Mouse (Mus musculus): Measurements from ENCODE around the gene Otos. TPM values are rescaled to one million over a fixed set of nuclear protein-coding genes. Genes with fewer than 3 reads are reported as not detected.

The Otos gene
- polyA plus RNA-seq, 1 experiment from 2014 or later: not detected

GRCm38 (mm10) chr1:92632948-92633347 lies 15.7 kb downstream of the Otos start:
- Histone ChIP-seq H3K27me3 (replicated peaks; ENCODE audit: control insufficient read depth, insufficient read depth, low read length) (no peaks in the 10 kb centered on the region), H3K4me1 (ENCODE audit: control insufficient read depth, insufficient read depth, low read length) (no peaks in the 10 kb centered on the region), H3K9ac (ENCODE audit: low read length) (no peak overlapping the region), H3K36me3 (ENCODE audit: control insufficient read depth, insufficient read depth, low read length) (peaks cover 28% of the 10 kb centered on the region), H3K9me3 (replicated peaks; ENCODE audit: control insufficient read depth, low read length) (no peaks in the 10 kb centered on the region), H3K4me2 (ENCODE audit: low read length) (no peak overlapping the region), H3K27ac (ENCODE audit: low read depth, low read length) (no peak overlapping the region), H3K4me3 (ENCODE audit: low read depth, low read length) (no peak overlapping the region)
- ATAC-seq (no peak), DNase-seq (ENCODE audit: low spot score) (no peak)
- 69% methylated on average over 6 of the region's 6 CpGs for WGBS

- H3K36me3 ChIP-seq (ENCODE audit: control insufficient read depth, insufficient read depth, low read length): peaks cover 20% of the 10 kb centered on the region
- no peaks in the 10 kb centered on the region for H3K4me1 ChIP-seq (ENCODE audit: control insufficient read depth, insufficient read depth, low read length)
- DNase-seq (ENCODE audit: low spot score) (no peak), ATAC-seq (no peak)
- no peaks in the 10 kb centered on the region for H3K9me3 ChIP-seq (replicated peaks; ENCODE audit: control insufficient read depth, low read length)
- no peak overlapping the region for H3K9ac ChIP-seq (ENCODE audit: low read length)
- H3K4me2 ChIP-seq (ENCODE audit: low read length): no peak overlapping the region
- H3K27ac ChIP-seq (ENCODE audit: low read depth, low read length): no peak overlapping the region
- 60% methylated on average over 5 of the region's 5 CpGs for WGBS
- no peak overlapping the region for H3K4me3 ChIP-seq (ENCODE audit: low read depth, low read length)
- no peaks in the 10 kb centered on the region for H3K27me3 ChIP-seq (replicated peaks; ENCODE audit: control insufficient read depth, insufficient read depth, low read length)
Observed at GRCm38 (mm10) chr1:92632196-92632595, 16.4 kb downstream of the Otos start.

- Histone ChIP-seq H3K9me3 (replicated peaks; ENCODE audit: control insufficient read depth, low read length) (no peaks in the 10 kb centered on the region), H3K9ac (ENCODE audit: low read length) (no peak overlapping the region), H3K27ac (ENCODE audit: low read depth, low read length) (no peak overlapping the region), H3K4me2 (ENCODE audit: low read length) (no peak overlapping the region), H3K27me3 (replicated peaks; ENCODE audit: control insufficient read depth, insufficient read depth, low read length) (no peaks in the 10 kb centered on the region), H3K4me1 (ENCODE audit: control insufficient read depth, insufficient read depth, low read length) (no peaks in the 10 kb centered on the region), H3K36me3 (ENCODE audit: control insufficient read depth, insufficient read depth, low read length) (no peaks in the 10 kb centered on the region), H3K4me3 (ENCODE audit: low read depth, low read length) (no peak overlapping the region)
- peak; percentile 16 for DNase-seq (ENCODE audit: low spot score)
- 76% methylated on average over 4 of the region's 4 CpGs for WGBS
- ATAC-seq: no peak
Observed at GRCm38 (mm10) chr1:92628227-92628626, 20.4 kb downstream of the Otos start.

- H3K9me3 ChIP-seq (replicated peaks; ENCODE audit: control insufficient read depth, low read length): no peaks in the 10 kb centered on the region
- H3K4me2 ChIP-seq (ENCODE audit: low read length): no peak overlapping the region
- no peak overlapping the region for H3K4me3 ChIP-seq (ENCODE audit: low read depth, low read length)
- no peaks in the 10 kb centered on the region for H3K36me3 ChIP-seq (ENCODE audit: control insufficient read depth, insufficient read depth, low read length)
- H3K27me3 ChIP-seq (replicated peaks; ENCODE audit: control insufficient read depth, insufficient read depth, low read length): no peaks in the 10 kb centered on the region
- H3K9ac ChIP-seq (ENCODE audit: low read length): no peak overlapping the region
- ATAC-seq (no peak), DNase-seq (ENCODE audit: low spot score) (no peak)
- no peak overlapping the region for H3K27ac ChIP-seq (ENCODE audit: low read depth, low read length)
- WGBS: 72% methylated on average over 4 of the region's 4 CpGs
- H3K4me1 ChIP-seq (ENCODE audit: control insufficient read depth, insufficient read depth, low read length): no peaks in the 10 kb centered on the region
Observed at GRCm38 (mm10) chr1:92618360-92618759, 30.3 kb downstream of the Otos start.

- Histone ChIP-seq H3K9ac (ENCODE audit: low read length) (no peak within 1 kb of the TSS), H3K4me3 (ENCODE audit: low read depth, low read length) (no peak within 1 kb of the TSS), H3K4me2 (ENCODE audit: low read length) (no peak within 1 kb of the TSS), H3K27me3 (replicated peaks; ENCODE audit: control insufficient read depth, insufficient read depth, low read length) (no peaks in the 10 kb centered on the region), H3K36me3 (ENCODE audit: control insufficient read depth, insufficient read depth, low read length) (no peaks in the 10 kb centered on the region), H3K27ac (ENCODE audit: low read depth, low read length) (no peak within 1 kb of the TSS), H3K9me3 (replicated peaks; ENCODE audit: control insufficient read depth, low read length) (no peaks in the 10 kb centered on the region), H3K4me1 (ENCODE audit: control insufficient read depth, insufficient read depth, low read length) (no peaks in the 10 kb centered on the region)
- DNase-seq (ENCODE audit: low spot score) (no peak), ATAC-seq (no peak)
- WGBS: 76% methylated on average over 2 of the region's 2 CpGs
Observed at GRCm38 (mm10) chr1:92617488-92617887, 31.2 kb downstream of the Otos start, which contains the start of gene Olfr12. Gene Olfr12, plus strand, starts transcription at chr1:92617788.

- no peaks in the 10 kb centered on the region for H3K27me3 ChIP-seq (replicated peaks; ENCODE audit: control insufficient read depth, insufficient read depth, low read length)
- DNase-seq (ENCODE audit: low spot score) (no peak), ATAC-seq (no peak)
- no peak overlapping the region for H3K4me2 ChIP-seq (ENCODE audit: low read length)
- H3K36me3 ChIP-seq (ENCODE audit: control insufficient read depth, insufficient read depth, low read length): no peaks in the 10 kb centered on the region
- H3K4me1 ChIP-seq (ENCODE audit: control insufficient read depth, insufficient read depth, low read length): no peaks in the 10 kb centered on the region
- no peak overlapping the region for H3K9ac ChIP-seq (ENCODE audit: low read length)
- no peak overlapping the region for H3K4me3 ChIP-seq (ENCODE audit: low read depth, low read length)
- 83% methylated on average over 1 of the region's 1 CpGs for WGBS
- no peak overlapping the region for H3K27ac ChIP-seq (ENCODE audit: low read depth, low read length)
- no peaks in the 10 kb centered on the region for H3K9me3 ChIP-seq (replicated peaks; ENCODE audit: control insufficient read depth, low read length)
Observed at GRCm38 (mm10) chr1:92616046-92616445, 32.6 kb downstream of the Otos start.

GRCm38 (mm10) chr1:92614516-92614915 lies 34.1 kb downstream of the Otos start:
- 9% methylated on average over 1 of the region's 1 CpGs for WGBS
- Histone ChIP-seq H3K36me3 (ENCODE audit: control insufficient read depth, insufficient read depth, low read length) (no peaks in the 10 kb centered on the region), H3K4me2 (ENCODE audit: low read length) (no peak overlapping the region), H3K9ac (ENCODE audit: low read length) (no peak overlapping the region), H3K27ac (ENCODE audit: low read depth, low read length) (no peak overlapping the region), H3K4me3 (ENCODE audit: low read depth, low read length) (no peak overlapping the region), H3K4me1 (ENCODE audit: control insufficient read depth, insufficient read depth, low read length) (no peaks in the 10 kb centered on the region), H3K9me3 (replicated peaks; ENCODE audit: control insufficient read depth, low read length) (no peaks in the 10 kb centered on the region), H3K27me3 (replicated peaks; ENCODE audit: control insufficient read depth, insufficient read depth, low read length) (no peaks in the 10 kb centered on the region)
- ATAC-seq (0 out of 2 replicates have a peak, but pooled peaks have one; percentile 23), DNase-seq (ENCODE audit: low spot score) (peak; percentile 71)

- ATAC-seq (no peak), DNase-seq (ENCODE audit: low spot score) (no peak)
- H3K4me3 ChIP-seq (ENCODE audit: low read depth, low read length): no peak overlapping the region
- H3K27me3 ChIP-seq (replicated peaks; ENCODE audit: control insufficient read depth, insufficient read depth, low read length): no peaks in the 10 kb centered on the region
- no peaks in the 10 kb centered on the region for H3K4me1 ChIP-seq (ENCODE audit: control insufficient read depth, insufficient read depth, low read length)
- H3K9ac ChIP-seq (ENCODE audit: low read length): no peak overlapping the region
- H3K27ac ChIP-seq (ENCODE audit: low read depth, low read length): no peak overlapping the region
- H3K4me2 ChIP-seq (ENCODE audit: low read length): no peak overlapping the region
- H3K36me3 ChIP-seq (ENCODE audit: control insufficient read depth, insufficient read depth, low read length): no peaks in the 10 kb centered on the region
- 37% methylated on average over 4 of the region's 4 CpGs for WGBS
- no peaks in the 10 kb centered on the region for H3K9me3 ChIP-seq (replicated peaks; ENCODE audit: control insufficient read depth, low read length)
Observed at GRCm38 (mm10) chr1:92613175-92613574, 35.5 kb downstream of the Otos start.

- no peaks in the 10 kb centered on the region for H3K9me3 ChIP-seq (replicated peaks; ENCODE audit: control insufficient read depth, low read length)
- no peak overlapping the region for H3K4me2 ChIP-seq (ENCODE audit: low read length)
- H3K4me1 ChIP-seq (ENCODE audit: control insufficient read depth, insufficient read depth, low read length): no peaks in the 10 kb centered on the region
- no peak overlapping the region for H3K27ac ChIP-seq (ENCODE audit: low read depth, low read length)
- 4% methylated on average over 5 of the region's 5 CpGs for WGBS
- ATAC-seq (no peak), DNase-seq (ENCODE audit: low spot score) (peak; percentile 77)
- no peaks in the 10 kb centered on the region for H3K36me3 ChIP-seq (ENCODE audit: control insufficient read depth, insufficient read depth, low read length)
- H3K9ac ChIP-seq (ENCODE audit: low read length): no peak overlapping the region
- no peak overlapping the region for H3K4me3 ChIP-seq (ENCODE audit: low read depth, low read length)
- H3K27me3 ChIP-seq (replicated peaks; ENCODE audit: control insufficient read depth, insufficient read depth, low read length): no peaks in the 10 kb centered on the region
Observed at GRCm38 (mm10) chr1:92611008-92611407, 37.6 kb downstream of the Otos start.
